Mouse (Mus musculus) heart, adult 8-10 months (tissue): ENCODE data around the gene Lum. TPM values are rescaled to one million over a fixed set of nuclear protein-coding genes. Genes with fewer than 3 reads are reported as not detected.

Source experiments
- DNase-seq: peaks from one replicate; pipeline ENCODE4 v3.0.0; 2022; ENCODE audit warnings: low spot score
- total RNA-seq, 4 experiments: library from RNA; stranded (reverse); gene quantifications; 2 replicates each; pipeline ENCODE4 v1.2.4; 2022

Lum gene
- 10 to 100 TPM; 35.0 to 49.0 (median 43.9) TPM for total RNA-seq

DNA sequence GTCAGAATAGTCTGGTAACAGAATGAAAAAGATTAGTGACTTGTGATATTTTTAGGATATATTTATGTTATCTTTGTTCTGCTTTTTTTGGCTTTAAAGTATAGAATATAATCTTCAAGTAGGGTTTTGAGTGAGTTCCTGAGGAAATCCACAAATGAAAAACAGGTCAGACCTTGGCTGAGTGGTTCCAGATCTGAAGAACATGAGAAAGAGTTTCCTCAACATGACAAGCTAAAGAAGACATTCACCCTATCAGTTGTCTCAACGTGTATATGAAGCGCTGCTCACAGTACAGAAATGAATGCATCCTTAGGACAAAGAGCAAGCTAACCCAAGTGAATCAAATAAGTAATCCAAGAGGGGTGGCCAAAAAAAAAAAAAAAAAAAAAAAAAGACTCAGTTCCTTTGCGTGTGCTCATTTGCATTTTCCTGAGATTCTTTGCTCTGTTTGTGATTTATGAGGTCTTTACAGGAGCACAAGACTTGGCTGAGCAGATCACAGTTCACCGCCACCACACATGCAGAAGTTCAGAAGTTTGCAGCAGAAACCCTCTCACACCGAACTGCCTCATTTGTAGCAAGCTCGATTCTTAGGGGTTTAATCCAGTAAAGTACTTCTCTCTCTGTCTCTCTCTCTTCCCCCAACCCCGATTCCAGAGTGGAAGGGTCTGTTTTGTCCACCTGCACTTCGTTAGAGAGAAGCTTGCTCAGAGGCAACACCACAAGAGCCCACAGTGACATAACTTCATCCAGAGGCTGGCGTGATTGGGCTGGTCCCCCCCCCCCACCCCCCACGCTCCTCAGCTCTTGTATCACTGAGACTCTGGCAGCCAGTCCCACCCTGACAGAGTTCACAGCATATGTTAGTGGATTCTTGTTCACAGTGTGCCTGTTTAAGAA, at the start of gene Lum:
Gene Lum (plus strand): TSS at position 172 of the 900 bp plus-strand sequence.
- DNase-seq = no peak

DNA sequence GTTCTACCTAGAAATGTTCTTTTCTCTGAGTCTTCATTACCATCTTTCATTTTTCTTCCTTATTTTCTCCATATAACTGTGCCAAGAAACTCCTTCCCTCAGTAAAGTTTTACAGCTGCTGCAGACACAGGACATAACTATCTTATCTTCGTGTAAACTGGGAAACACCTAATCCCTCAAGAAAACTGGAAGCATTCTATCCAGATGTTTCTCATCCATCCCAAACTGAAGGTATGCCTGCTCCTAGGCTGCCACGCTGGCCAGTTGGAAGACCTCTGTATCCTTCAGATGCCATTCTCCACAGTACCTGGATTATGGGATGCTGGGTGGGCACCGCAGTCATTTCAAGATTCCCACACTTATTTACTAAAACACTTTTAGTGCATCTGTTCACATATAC, 41.6 kb upstream of the Lum start:
- no peak for DNase-seq

DNA sequence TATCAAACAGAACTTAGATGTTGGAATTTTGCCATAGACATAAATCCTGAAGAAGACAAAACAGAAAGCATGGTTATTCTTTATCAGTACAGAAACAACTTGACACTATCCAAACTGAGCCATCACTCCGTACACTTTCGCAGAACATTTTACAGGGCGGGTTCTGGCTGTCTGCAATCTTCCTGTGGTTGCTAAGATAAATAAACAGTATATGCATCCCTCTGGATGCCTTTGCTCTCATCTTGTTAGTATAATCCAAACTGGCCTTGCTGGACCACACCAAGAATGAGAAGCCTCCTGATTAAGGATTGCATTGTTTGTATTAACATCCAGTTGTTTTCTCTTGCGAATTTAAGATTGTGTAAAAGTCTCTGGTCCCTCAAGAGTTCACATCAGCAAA, 29.2 kb upstream of the Lum start:
- no peak for DNase-seq

DNA sequence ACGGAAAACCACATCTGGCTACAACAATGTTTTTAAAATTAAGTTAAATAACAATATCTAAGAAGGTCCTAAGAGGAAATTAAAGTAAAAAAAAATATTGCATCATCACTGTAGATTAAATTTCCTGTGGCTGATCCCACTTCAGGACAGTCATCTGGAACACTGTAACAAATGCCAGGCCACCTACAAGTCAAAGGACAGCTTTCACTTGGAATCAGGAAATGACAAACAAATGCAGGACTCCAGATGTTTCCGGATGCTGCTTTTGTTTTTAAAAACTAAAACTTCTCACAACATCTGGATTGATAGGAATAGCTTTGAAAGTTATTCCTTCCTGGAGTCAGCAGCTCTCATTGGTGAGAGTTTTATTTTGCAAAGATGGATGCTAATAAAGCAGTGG, 28.0 kb upstream of the Lum start:
- peak; percentile 54 for DNase-seq

DNA sequence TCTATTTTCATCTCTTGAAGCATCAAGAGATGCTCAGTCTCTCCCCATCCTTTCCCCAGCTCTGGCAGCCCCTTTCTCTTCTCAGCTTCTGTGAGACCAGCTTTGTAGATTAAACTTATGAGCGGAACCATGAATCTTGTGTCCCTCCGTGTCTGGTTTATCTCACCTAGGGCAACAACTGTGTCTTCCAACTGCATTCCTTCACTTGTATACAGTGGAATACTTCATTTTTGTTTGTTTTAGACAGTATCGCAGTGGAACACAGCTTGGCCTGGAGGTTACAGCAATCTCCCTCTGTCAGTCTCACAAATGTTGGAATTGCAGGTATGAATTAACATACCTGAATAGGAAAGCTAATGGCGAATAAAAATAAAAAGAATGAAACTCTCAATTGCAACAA, 26.7 kb upstream of the Lum start:
- no peak for DNase-seq

DNA sequence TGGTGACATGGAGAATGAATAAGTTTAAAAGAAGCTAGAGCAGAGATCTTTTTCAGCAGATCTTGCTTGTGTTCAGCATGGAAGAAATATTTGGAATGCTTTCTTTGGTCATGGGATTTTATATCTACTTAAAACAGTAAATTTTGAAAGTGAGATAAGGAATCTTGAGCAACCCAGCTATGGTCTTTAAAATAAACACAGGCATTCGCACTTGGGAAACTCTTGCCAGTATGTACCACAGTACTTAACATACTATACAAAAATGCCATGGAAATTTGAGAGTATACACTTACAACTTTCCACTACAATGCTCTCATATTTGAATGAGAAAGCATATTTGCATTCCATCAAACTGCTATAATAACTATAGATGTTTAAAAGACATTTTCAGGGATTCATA, 17.2 kb upstream of the Lum start:
- DNase-seq = no peak

DNA sequence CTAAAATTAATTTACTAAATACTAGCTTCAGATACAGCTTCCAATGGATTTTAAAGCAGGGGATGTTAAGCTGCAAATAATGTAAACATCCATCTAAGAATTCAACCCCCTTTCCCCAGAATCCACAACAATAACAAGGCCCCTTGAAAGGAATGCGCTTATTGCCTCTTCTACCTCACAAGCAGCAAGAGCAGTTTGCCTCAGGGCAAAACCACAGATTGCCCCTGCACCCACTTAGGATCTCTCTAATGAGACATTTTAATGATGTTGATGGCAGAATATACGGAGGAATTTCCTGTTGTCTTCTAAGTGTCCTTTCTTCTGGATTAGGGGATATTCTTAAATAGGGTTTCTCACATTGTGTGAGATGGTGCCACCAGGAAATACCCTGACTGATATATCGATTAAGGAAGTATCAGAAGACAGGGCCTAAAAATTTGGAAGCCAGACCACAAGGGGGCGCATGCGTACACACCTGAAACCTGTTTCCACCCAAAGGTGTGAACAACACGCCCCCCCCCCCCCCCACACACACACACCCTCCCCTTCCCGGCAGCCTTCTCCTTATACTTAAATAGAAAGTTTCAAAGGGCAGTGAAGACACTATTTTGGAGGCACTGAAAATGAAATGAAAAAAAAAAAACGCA, 2.7 kb downstream of the Lum start:
- DNase-seq = no peak

DNA sequence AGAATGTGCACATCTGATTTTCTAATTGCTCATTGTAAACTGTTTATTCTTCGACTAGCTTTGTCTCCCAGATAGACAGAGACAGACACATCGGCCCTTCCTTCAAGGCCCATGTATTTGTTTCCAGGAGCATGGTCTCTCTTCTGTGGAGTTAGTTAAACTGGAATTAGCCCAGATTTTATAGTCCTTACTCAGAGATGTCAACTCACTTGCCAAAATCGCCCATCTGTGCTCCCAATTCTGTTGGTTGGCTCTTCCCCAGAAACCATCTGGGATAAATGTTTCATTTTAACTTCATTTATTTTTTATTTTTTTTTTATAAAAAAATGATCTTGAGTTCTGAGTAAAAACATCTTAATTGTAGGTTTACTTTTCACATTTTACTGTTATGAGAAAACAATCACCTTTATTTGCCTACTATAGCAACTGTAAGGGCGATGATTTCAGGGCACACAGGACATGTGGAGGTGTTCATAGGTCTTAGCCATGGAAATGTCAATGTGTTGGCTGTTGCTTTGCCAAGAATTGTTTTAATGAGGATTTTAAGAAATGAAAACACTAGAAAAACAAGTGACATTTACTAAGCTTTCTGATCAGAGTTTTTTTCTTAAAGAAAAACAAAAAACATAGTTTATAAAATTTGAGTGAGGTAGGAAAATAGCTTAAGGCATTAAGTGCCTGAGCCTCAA, 17.8 kb downstream of the Lum start:
- DNase-seq = no peak

DNA sequence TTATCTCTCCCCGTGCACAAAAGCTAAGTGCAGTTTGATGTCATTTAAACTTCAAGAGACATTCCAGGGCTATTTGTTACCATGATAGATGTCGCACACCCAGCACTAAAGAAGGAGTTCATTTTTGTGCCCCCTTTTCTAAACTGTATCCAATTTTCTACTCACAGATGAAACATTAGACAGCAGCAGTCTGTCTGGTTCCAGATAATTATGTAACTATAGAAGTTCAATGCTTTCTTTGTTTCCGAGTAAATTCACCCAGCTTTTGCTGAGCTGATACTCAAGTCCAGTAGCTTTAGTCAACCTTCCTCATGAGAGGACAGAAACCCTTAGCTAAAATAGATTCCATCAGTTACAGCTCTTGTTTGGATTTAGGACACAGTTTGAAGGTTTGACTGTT, 19.2 kb downstream of the Lum start:
- DNase-seq = no peak

DNA sequence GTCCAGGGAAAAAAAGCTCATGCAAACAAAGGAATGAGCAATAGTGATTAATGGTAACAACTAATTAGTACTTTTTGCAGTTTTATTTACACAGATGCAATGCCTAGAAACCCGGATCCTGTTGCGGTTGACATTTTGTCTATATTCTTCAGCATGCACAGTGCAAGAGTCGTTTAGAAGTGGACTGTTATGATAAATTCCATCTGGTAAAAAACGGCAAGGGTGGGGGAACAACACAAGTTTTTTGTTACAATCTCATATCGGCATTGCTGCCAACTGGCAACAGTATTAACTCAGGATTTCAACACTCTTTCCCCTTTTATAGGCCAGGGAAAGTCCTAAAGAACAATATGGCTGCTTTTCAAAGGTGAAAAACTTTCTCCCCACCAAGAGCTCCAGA, 22.2 kb downstream of the Lum start:
- DNase-seq = peak; percentile 63

DNA sequence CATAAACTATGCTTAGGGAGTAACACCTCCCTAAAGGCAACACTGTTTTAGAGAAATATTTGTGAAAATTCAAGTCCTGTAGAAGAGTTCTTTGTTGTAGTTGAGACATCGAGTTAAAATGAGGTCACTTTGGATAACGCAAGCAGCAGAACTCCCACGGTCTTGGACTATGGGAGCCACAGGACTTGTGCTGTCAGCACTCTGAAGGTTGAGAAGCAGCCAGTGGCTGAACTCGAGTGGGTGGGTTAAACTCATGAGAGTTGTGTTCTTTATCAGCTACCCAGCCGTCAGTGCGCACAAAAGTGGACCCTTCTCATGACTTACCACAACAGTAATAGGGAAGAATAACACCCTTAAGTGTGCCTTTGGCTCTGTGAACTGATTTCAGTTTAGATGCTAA, 24.6 kb downstream of the Lum start:
- peak; percentile 52 for DNase-seq

DNA sequence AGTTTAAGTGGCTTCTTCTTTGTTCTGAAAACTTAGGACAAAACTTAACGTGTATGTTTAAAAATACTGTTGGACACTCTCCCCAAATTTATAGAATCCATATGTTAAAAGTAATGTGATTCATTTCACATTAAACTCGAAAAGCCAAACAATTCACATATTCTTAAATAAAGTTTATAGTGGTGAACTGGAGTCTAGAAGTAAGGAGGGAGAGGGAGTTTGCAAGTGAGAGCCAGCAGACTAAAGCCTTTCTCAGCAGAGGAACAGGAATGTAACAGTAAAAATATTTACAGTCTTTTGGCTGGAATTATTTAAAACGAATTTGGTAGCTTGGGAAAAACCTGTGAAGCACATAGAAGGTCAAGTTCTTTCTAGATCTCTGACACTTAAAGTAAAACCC, 26.1 kb downstream of the Lum start:
- DNase-seq = no peak

DNA sequence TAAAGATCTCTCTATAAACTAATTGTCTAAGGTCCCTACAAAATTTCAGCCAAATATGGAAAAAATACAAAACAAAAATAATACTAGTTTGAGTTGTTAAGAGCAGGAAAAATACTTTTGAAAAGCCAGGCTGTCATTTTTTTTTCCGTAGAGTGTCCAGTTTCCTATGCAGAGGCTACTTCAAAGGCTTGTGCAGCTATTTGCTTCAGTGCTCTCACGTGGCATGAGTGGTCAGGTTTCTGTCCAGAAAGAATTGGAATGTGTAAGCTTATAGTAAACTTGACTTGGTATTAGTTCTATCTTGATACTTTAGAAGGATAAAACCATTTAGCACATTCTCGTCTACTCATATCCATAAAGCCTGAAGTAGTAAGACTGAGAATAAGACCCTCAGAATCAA, 26.8 kb downstream of the Lum start:
- DNase-seq = no peak

DNA sequence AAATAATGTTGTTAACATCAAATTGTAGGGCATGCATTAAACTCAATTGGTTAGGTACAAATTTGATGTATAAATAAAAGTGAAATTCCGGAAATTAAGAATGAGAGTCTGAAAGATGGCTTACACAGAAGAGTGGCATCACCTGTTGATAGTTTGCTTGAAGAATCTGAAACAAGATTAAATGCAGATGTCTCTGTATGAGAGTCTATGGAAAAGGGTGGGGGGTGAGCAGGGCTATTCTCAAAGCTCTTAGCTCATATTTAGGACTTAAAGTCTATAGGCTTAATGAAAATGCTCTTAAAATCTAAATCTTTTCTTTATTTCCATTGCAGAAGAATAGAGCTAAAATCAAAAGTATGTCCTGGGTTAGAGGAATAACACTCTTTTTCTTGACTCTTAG, 30.8 kb downstream of the Lum start:
- no peak for DNase-seq

DNA sequence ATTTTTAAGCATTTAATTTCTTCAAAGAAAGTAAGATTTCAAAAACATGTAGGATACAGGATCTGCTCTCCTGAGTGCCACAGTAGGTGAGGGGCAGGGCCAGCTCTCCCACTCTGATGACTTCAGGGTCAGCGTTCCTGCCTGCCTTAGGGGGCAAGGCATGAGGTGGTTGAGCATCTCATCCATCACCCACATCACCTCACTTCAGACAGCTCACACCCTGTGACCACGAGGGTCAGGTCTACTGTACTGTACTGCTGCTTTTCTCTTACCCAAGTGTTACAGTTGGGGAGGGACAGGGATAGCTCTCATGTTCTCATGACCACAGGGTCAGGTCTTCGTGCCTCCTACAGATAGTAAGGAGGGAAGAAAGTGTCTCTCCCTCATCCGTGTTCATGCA, 36.8 kb downstream of the Lum start:
- no peak for DNase-seq

DNA sequence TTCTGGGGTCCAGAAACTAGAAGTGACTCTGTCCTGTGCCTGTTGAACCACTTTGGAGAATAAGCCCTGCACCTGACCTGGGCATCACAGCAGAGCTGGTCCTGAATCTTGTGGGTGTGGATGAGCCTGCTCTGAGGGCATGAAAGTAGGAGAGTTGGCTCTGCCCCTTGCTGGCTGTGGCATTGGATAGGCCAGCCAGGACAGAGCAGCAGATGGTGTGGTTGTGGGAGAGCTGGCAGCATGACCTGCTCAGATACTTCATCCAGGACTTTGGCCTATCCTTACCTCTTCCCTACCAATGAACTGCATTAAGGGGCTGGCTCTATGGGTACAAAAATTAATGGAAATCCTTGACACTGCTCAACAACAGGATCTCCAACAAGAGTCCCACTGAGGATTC, 38.3 kb downstream of the Lum start:
- DNase-seq = no peak

DNA sequence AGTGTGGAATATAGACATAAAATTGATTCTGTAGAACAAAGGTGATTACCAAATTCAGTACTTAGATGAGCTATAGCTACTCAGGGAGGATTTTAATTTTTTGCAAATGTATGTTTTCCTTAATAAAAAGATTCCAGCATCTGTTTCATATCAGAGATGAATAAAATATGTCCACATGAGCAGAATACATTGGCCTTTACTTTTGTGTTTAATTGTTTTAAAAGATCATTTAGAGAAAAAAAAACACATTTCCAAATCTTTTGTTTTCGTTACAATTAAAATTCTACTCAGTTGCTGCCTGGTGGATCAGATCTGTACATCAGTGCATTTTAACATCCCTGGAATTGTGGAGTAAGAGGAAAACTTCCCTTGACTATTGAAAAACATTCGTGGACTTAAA, 41.7 kb downstream of the Lum start, which contains the start of gene Kera:
Gene Kera (plus strand): TSS at position 301 of the 400 bp plus-strand sequence.
- no peak for DNase-seq

Other genes with a start within 250 kb of the Lum start
- gene Dcn, start 85.5 kb upstream of the Lum start, total RNA-seq = 100 to 1,000 TPM; 297 to 374 (median 343) TPM
- gene Kera, start 41.8 kb downstream of the Lum start, total RNA-seq = not detected
- gene Epyc, start 78.9 kb downstream of the Lum start, total RNA-seq = under 1 TPM; 0.24 to 0.55 (median 0.31) TPM
- gene Ccer1, start 127.9 kb downstream of the Lum start, total RNA-seq = not detected
- not detected for gene C030005K15Rik, start 161.6 kb downstream of the Lum start, total RNA-seq